Mouse (Mus musculus) hindbrain, embryonic 15.5 days (tissue): ENCODE measurements at regions not wholly inside any gene's neighbourhood (a gene's known extent, or its start where the extent isn't known, plus 50 kb on each side); places are given as distances from the start of the nearest gene placed in this dataset.
A peak's percentile ranks its signal among the peaks of the same experiment; 100 is the strongest.

Experiments
- ATAC-seq: fragments of 200-750 bp; cut with Nextera tagmentation; 2 replicates; pipeline ENCODE4 v1.8.0; 2017; ENCODE audit warnings: low read depth, moderate number of reproducible peaks, moderate TSS enrichment; ENCODE audit not compliant: low FRiP score
- H3K27ac ChIP-seq: fragments of 300-500 bp; sonication (generic); replicated peaks from 2 replicates; pipeline ENCODE4 v1.5.1; 2015; ENCODE audit warnings: mild to moderate bottlenecking, inconsistent platforms
- H3K27me3 ChIP-seq: fragments of 300-500 bp; sonication (generic); 2 replicates; pipeline ENCODE4 v1.6.1; 2015; ENCODE audit warnings: control low read depth, inconsistent platforms
- H3K36me3 ChIP-seq: fragments of 300-500 bp; sonication (generic); 2 replicates; pipeline ENCODE4 v1.6.1; 2015; ENCODE audit warnings: control low read depth, inconsistent platforms
- H3K4me1 ChIP-seq: fragments of 300-500 bp; sonication (generic); replicated peaks from 2 replicates; pipeline ENCODE4 v1.6.1; 2015; ENCODE audit warnings: control low read depth, inconsistent platforms
- H3K4me2 ChIP-seq: fragments of 300-500 bp; sonication (generic); 2 replicates; pipeline ENCODE4 v1.6.1; 2015; ENCODE audit warnings: moderate library complexity, mild to moderate bottlenecking, inconsistent platforms
- H3K4me3 ChIP-seq: fragments of 300-500 bp; sonication (generic); 2 replicates; pipeline ENCODE4 v1.5.1; 2015; ENCODE audit warnings: mild to moderate bottlenecking, inconsistent platforms
- H3K9ac ChIP-seq: fragments of 300-500 bp; sonication (generic); 2 replicates; pipeline ENCODE4 v1.6.1; 2015; ENCODE audit warnings: inconsistent platforms
- H3K9me3 ChIP-seq: fragments of 300-500 bp; sonication (generic); 2 replicates; pipeline ENCODE4 v1.6.1; 2016; ENCODE audit warnings: control low read depth, inconsistent platforms
- WGBS: fragments of 180-500 bp; shearing (Covaris S2); methylation state at CpG from one replicate; pipeline ENCODE4 v1.1.7; 2015; 5-methylcytosine and 5-hydroxymethylcytosine counted together

DNA sequence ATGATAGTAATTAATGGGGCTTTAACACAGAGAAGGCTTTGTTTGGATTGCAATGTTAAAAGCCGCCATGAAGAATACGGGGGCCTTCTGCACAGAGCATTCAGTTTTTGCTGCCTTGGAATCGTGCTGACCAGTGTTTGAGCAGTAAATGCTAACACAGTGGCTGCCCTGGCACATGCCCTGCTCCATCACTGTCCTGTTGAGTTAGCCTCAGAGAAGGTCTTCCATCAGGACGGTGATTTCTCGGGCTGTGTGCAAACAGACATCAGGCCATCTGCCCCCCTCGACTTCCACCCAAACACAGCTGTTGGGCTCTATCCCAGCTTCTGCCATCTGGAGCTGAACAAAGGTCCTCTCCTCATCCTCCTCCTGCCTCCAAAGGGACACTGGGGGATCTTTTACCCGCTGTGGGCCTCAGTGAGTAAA lies 264.6 kb upstream of the Pfn2 start:
- H3K4me1 ChIP-seq: no peaks in the 10 kb centered on the region; the same call in 1 of the 2 replicates
- no peak overlapping the region for H3K9ac ChIP-seq
- no peaks in the 10 kb centered on the region for H3K36me3 ChIP-seq
- 24% methylated on average over 7 of the region's 7 CpGs for WGBS
- 0 out of 2 replicates have a peak overlapping the region, but pooled peaks have one; percentile 11 for H3K27ac ChIP-seq
- no peaks in the 10 kb centered on the region for H3K27me3 ChIP-seq
- peak; percentile 75; the same call in 1 of the 2 replicates for ATAC-seq
- H3K9me3 ChIP-seq: no peaks in the 10 kb centered on the region
- no peak overlapping the region for H3K4me2 ChIP-seq
- no peak overlapping the region for H3K4me3 ChIP-seq

DNA sequence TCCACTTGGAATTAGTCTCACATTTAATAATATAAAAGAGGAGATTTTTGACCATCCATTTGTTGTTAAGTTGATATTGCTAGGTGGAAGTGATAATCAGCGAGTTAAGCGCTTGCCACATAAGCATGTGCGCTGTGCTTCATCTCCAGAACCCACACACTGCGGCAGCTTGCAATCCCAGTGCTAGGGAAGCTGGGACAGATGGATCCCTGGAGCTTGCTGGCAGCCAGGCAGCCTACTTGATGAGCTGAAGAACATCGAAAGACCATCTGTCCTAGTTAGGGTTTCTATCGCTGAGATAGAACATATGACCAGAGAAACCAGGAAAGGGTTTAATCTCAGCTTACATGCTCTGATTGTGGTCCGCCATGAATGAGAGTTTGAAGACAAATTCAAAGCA lies 266.1 kb upstream of the Pfn2 start:
- H3K4me2 ChIP-seq: no peak overlapping the region
- H3K9me3 ChIP-seq: no peaks in the 10 kb centered on the region
- WGBS: 95% methylated on average over 7 of the region's 7 CpGs

DNA sequence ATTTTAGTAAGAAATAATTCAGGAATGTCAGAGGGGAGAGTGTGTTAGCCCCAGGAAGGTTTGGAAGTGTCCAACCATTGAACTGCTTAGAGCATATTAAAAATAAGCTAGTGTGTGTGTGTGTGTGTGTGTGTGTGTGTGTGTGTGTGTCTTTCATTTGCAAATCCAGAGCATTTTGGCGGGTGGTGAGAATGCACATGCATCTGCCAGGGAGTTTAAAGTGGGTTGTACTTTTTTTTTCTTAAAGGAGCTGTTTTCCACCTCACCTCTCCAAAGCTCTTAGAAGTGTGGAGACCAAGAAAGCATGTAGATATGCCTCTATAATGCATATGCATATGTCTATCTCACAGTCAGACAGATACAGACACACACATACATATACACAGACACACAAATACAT lies 267.6 kb upstream of the Pfn2 start:
- no peak overlapping the region for H3K4me3 ChIP-seq
- H3K9me3 ChIP-seq: no peaks in the 10 kb centered on the region
- H3K27me3 ChIP-seq: no peaks in the 10 kb centered on the region
- no peaks in the 10 kb centered on the region for H3K36me3 ChIP-seq
- no peaks in the 10 kb centered on the region; the same call in 1 of the 2 replicates for H3K4me1 ChIP-seq
- no peak overlapping the region for H3K27ac ChIP-seq
- no peak for ATAC-seq
- WGBS: 70% methylated on average over 1 of the region's 1 CpGs
- H3K4me2 ChIP-seq: no peak overlapping the region
- H3K9ac ChIP-seq: no peak overlapping the region

More for the DNA sequence above, 266.1 kb upstream of the Pfn2 start:
- Histone ChIP-seq H3K9ac (no peak overlapping the region), H3K4me3 (no peak overlapping the region), H3K27me3 (no peaks in the 10 kb centered on the region), H3K4me1 (no peaks in the 10 kb centered on the region; the same call in 1 of the 2 replicates), H3K36me3 (no peaks in the 10 kb centered on the region), H3K27ac (no peak overlapping the region)
- no peak for ATAC-seq

DNA sequence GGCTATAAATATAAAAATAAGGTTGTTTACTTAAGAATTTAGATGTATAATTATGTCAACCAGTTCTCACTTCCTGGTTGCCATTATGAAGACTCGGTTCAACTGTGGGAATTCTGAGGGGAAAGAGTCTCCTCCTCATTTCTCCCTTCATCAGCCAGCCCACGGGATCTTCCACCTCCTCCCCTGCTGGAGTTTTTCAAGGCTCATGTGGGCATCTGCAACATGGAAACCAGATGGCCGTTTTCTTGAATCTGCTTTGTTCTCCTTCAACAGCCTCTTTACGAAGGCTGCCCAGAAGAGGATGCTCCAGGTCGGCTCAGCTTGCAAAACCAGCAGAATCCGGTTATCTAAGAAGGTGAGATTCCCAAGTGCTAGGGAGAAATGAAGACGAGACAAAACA lies 269.0 kb upstream of the Pfn2 start:
- H3K9me3 ChIP-seq: no peaks in the 10 kb centered on the region
- no peak overlapping the region for H3K9ac ChIP-seq
- WGBS: 86% methylated on average over 7 of the region's 7 CpGs
- H3K36me3 ChIP-seq: no peaks in the 10 kb centered on the region
- no peak overlapping the region for H3K27ac ChIP-seq
- H3K4me2 ChIP-seq: no peak overlapping the region
- no peaks in the 10 kb centered on the region for H3K27me3 ChIP-seq
- no peak overlapping the region for H3K4me3 ChIP-seq
- ATAC-seq: no peak
- H3K4me1 ChIP-seq: no peaks in the 10 kb centered on the region; the same call in 1 of the 2 replicates

DNA sequence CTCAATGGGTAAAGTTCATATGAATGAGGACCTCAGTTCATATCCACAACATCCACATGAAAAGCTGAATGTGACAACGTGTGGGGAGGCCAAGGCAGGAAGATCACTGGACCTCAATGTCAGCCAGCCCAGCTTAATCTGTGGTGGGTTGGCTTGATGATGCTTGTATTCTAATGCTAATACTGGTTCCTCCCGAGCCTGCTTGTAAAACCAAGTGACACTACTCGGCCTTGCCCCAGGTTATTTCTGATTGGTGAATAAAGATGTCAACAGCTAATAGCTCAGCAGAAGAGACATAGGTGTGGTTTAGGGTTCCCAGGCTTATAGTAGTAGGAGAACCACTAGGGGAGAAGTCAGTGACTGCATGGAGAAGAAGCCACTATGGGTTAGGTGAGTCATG lies 272.2 kb upstream of the Pfn2 start:
- Histone ChIP-seq H3K27me3 (no peaks in the 10 kb centered on the region), H3K9ac (no peak overlapping the region), H3K4me3 (no peak overlapping the region), H3K9me3 (no peaks in the 10 kb centered on the region), H3K4me2 (no peak overlapping the region), H3K27ac (no peak overlapping the region), H3K4me1 (peaks cover 3% of the 10 kb centered on the region; the same call in 1 of the 2 replicates), H3K36me3 (no peaks in the 10 kb centered on the region)
- 55% methylated on average over 3 of the region's 3 CpGs for WGBS
- no peak for ATAC-seq

DNA sequence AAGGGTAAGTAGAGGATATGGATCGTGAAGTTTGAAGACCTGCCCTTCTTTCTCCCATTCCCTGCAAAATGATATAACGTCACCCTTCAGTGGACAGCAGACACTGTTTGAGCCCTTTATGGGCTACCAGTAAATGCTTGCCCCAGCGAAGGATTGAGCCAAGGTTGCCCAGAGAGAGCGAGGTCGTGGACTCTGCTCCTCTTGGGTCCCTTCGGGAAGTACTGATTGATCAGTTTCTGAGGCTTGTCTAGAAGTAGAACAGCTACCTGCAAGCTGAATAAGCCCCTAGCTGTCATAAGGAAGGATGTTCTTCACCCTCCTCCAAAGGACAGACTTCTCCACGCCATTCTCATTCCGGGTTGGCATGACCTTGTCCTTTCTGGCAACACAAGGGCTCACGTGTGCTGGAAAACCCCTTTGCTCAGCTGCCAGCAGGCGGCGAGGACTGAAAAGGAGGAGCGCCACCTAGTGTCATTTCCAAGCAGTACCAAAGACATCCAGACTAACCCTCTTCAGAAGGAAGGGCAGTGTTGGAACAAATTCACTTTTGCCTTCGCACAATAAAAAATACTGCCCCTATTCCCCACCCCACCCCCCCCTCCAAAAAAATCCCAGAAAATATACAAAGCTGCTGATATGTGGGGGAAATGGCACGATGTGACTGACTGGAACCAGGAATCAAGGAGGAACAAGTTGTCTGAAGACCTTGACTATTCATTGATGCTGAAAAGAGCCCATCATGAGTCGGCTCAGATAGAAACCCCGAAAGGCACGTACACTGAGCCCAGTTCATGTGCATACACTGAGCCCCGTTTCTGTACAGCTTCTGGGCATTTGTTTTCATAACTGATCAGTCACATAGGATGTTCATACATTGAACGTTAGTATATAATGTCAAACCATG lies 274.8 kb upstream of the Pfn2 start:
- 44% methylated on average over 19 of the region's 19 CpGs for WGBS
- Histone ChIP-seq H3K27me3 (no peaks in the 10 kb centered on the region), H3K4me3 (no peak overlapping the region), H3K9me3 (no peaks in the 10 kb centered on the region), H3K4me1 (peaks cover 3% of the 10 kb centered on the region; the same call in 1 of the 2 replicates), H3K9ac (no peak overlapping the region), H3K4me2 (peak overlapping the region; percentile 44), H3K36me3 (no peaks in the 10 kb centered on the region), H3K27ac (no peak overlapping the region)
- peak; percentile 91 for ATAC-seq

DNA sequence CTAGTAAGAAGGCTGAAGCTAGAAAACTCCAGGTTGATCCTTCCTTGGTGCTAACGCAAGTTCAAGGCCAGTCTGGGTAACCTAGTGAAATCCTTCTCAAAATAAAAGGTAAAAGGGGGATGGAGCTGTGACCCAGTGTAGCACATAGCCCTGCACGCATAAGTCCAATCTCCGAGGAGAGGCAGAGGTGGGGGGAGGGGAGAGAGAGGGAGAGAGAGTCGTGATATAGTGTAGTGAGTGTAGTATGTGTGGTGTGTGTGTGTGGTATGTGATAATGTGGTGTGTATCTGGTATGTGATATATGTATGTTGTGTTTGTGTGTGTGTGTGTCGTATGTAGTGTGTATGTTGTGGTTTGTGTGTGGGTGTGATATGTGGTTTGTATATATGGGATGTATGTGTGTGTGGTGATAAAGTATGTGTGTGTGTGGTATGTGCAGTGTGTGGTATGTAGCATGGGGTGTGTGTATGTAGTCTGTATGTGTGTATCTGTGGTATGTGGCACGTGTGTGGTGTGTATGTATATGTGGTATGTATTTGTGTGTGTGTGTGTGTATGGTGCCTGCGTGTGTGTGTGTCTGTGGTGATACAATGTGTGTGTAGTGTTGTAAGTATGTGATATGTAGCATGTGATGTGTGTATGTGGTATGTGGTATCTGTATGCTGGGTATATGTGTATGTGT lies 275.7 kb upstream of the Pfn2 start:
- 0 out of 2 replicates have a peak, but pooled peaks have one; percentile 53 for ATAC-seq
- Histone ChIP-seq H3K9ac (no peak overlapping the region), H3K27ac (no peak overlapping the region), H3K9me3 (no peaks in the 10 kb centered on the region), H3K4me3 (no peak overlapping the region), H3K4me1 (peaks cover 3% of the 10 kb centered on the region; the same call in 1 of the 2 replicates), H3K36me3 (no peaks in the 10 kb centered on the region), H3K4me2 (no peak overlapping the region), H3K27me3 (no peaks in the 10 kb centered on the region)
- 78% methylated on average over 7 of the region's 7 CpGs for WGBS

DNA sequence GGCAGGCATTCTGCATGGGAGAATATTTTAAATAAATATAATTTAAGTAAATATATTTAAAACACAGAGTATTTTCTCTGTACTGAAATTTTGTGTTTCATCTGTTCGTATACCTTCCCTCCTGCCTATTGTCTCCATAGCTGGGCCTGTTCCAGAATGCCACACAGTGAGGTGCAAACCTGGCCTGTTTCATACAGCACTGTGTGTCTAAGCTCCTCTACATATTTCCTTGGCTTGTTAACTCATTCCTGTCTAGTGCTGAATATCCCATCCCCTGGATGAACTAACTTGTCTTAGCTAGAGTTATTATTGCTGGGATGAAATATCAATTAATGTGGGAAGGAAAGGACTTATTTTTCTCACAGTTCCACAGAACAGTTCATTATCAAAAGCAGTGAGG lies 277.0 kb upstream of the Pfn2 start:
- 72% methylated on average over 1 of the region's 1 CpGs for WGBS
- no peak for ATAC-seq
- H3K36me3 ChIP-seq: no peaks in the 10 kb centered on the region
- H3K27ac ChIP-seq: no peak overlapping the region
- no peak overlapping the region for H3K4me3 ChIP-seq
- no peak overlapping the region for H3K4me2 ChIP-seq
- H3K4me1 ChIP-seq: peaks cover 3% of the 10 kb centered on the region; the same call in 1 of the 2 replicates
- no peaks in the 10 kb centered on the region for H3K9me3 ChIP-seq
- H3K9ac ChIP-seq: no peak overlapping the region
- H3K27me3 ChIP-seq: no peaks in the 10 kb centered on the region

DNA sequence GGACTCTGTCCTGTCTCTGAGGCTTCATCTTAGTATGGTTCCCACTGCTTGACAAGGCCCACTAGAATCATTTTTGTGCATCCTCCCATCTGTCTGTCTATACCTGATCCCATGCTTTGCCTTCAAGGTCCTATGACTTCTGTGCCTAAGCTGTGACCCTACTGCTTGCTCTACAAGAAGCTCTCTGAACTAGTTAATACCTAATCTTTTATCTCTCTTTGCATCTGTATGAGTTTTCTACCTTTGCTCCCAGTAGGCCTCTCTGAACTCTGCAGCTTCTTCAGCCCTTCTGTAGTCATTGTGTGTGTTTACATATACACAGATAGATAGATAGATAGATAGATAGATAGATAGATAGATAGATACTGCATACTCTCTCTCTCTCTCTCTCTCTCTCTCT lies 279.1 kb upstream of the Pfn2 start:
- ATAC-seq: no peak
- Histone ChIP-seq H3K9me3 (no peaks in the 10 kb centered on the region), H3K27ac (no peak overlapping the region), H3K4me2 (no peak overlapping the region), H3K27me3 (no peaks in the 10 kb centered on the region), H3K9ac (no peak overlapping the region), H3K36me3 (no peaks in the 10 kb centered on the region), H3K4me3 (no peak overlapping the region), H3K4me1 (peaks cover 3% of the 10 kb centered on the region; the same call in 1 of the 2 replicates)

DNA sequence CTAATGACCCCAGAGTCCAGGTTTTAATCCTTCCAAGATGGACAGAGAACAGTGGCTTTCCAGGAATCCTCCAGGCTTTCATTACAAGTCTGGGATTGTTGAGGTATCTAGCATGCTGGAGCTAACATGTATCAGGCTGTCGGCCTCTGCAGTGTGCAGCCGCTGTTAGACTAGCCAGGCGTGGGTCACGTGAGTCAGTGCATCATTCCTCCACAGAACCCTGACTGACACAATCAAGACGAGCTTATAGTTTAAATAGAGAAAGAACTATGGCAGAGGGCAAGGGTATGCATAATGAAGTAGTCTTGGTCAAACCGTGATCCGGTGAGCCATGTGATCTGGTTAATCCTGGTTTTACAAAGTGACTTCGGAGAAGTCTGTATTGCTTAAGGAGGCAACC lies 280.2 kb upstream of the Pfn2 start:
- H3K4me1 ChIP-seq: no peaks in the 10 kb centered on the region
- H3K4me2 ChIP-seq: no peak overlapping the region
- no peak overlapping the region for H3K9ac ChIP-seq
- no peaks in the 10 kb centered on the region for H3K36me3 ChIP-seq
- H3K9me3 ChIP-seq: no peaks in the 10 kb centered on the region
- 74% methylated on average over 8 of the region's 8 CpGs for WGBS
- no peak overlapping the region for H3K4me3 ChIP-seq
- H3K27me3 ChIP-seq: no peaks in the 10 kb centered on the region
- ATAC-seq: no peak
- no peak overlapping the region for H3K27ac ChIP-seq

DNA sequence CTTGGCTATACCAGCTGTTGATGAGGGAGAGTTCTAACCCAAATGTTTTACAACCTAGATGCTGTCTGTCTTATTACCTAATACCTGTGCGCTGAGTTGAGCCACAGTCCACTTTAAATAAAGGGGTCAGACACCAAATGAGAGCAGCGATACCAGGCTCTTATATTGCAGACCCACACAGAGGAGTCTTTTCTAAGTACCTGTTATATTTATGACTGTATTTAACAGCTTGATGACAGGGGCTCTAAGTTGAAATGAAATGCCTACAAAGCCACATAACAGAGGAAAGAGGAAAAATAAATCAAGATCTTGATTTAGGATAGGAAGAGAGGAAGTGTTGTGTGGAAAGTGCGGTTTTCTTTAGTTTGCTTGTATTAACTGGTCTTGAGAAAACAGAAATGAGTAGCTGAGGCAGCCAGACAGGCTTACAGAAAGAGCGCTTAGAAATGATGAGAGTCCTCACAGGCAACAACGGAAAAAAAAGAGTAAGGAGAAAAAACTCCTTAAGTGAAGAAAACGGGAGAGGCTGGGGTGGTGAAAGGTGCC lies 281.6 kb upstream of the Pfn2 start:
- WGBS: 64% methylated on average over 6 of the region's 6 CpGs
- no peak for ATAC-seq

More for the DNA sequence above, 281.6 kb upstream of the Pfn2 start:
- Histone ChIP-seq H3K36me3 (no peaks in the 10 kb centered on the region), H3K9me3 (no peaks in the 10 kb centered on the region), H3K4me3 (no peak overlapping the region), H3K27me3 (no peaks in the 10 kb centered on the region), H3K27ac (no peak overlapping the region), H3K4me2 (no peak overlapping the region), H3K9ac (no peak overlapping the region), H3K4me1 (no peaks in the 10 kb centered on the region)
